Mouse (Mus musculus) ES-E14 (cell line): ENCODE results near the gene Dock9. TPM values are rescaled to one million over a fixed set of nuclear protein-coding genes. Genes with fewer than 3 reads are reported as not detected.

Source experiments
- DNase-seq: peaks from one replicate; pipeline ENCODE4 v3.0.0-alpha.2; 2013; ENCODE audit warnings: low read depth, low spot score
- H3K27ac ChIP-seq: 2 replicates; pipeline ENCODE4 v1.5.1; 2012; ENCODE audit warnings: low read depth, mild to moderate bottlenecking, low read length, moderate library complexity, mixed read lengths; ENCODE audit not compliant: poor library complexity, insufficient read depth, severe bottlenecking
- H3K36me3 ChIP-seq: 2 replicates; pipeline ENCODE4 v1.6.1; 2012; ENCODE audit warnings: mild to moderate bottlenecking, low read length, moderate library complexity, mixed read lengths; ENCODE audit not compliant: control insufficient read depth, poor library complexity, insufficient read depth, severe bottlenecking
- H3K4me1 ChIP-seq, 2 experiments: fragments of 150-350 bp in 1 of 2; sonication (generic) in 1 of 2; 2 replicates each; pipeline ENCODE4 v1.6.1; 2012; ENCODE audit warnings: low read length in 2 of 2, mild to moderate bottlenecking in 1 of 2, mixed read lengths in 1 of 2; ENCODE audit not compliant: control insufficient read depth in 2 of 2, insufficient read depth in 2 of 2, poor library complexity in 1 of 2
- H3K4me3 ChIP-seq, 2 experiments: fragments of 150-350 bp in 1 of 2; sonication (generic) in 1 of 2; 2 replicates each; pipeline ENCODE4 v1.5.1; 2012; ENCODE audit warnings: low read length in 2 of 2, low read depth in 1 of 2, mild to moderate bottlenecking in 1 of 2, mixed read lengths in 1 of 2; ENCODE audit not compliant: insufficient read depth in 1 of 2, poor library complexity in 1 of 2, severe bottlenecking in 1 of 2
- H3K9ac ChIP-seq: 2 replicates; pipeline ENCODE4 v1.6.1; 2012; ENCODE audit warnings: low read depth, mild to moderate bottlenecking, low read length, mixed read lengths; ENCODE audit not compliant: poor library complexity, insufficient read depth, severe bottlenecking
- H3K9me3 ChIP-seq: fragments of 150-350 bp; sonication (generic); 2 replicates; pipeline ENCODE4 v1.6.1; 2012; ENCODE audit warnings: low read depth, mild to moderate bottlenecking, low read length; ENCODE audit not compliant: control insufficient read depth, insufficient read depth
- CHD2 ChIP-seq: IDR thresholded peaks from 2 replicates; pipeline ENCODE4 v1.6.1; 2014; ENCODE audit warnings: mild to moderate bottlenecking, low read depth, low read length, inconsistent platforms
- HCFC1 ChIP-seq: IDR thresholded peaks from 2 replicates; pipeline ENCODE4 v1.6.1; 2012; ENCODE audit warnings: low read length, inconsistent platforms, borderline replicate concordance; ENCODE audit not compliant: insufficient read depth
- MAFK ChIP-seq: IDR thresholded peaks from 2 replicates; pipeline ENCODE4 v1.6.1; 2014; ENCODE audit warnings: mild to moderate bottlenecking, low read depth, low read length, inconsistent platforms; ENCODE audit not compliant: insufficient read depth
- ZC3H11A ChIP-seq: IDR thresholded peaks from 2 replicates; pipeline ENCODE4 v1.6.1; 2012; ENCODE audit warnings: low read depth, mild to moderate bottlenecking, inconsistent platforms, low read length, borderline replicate concordance
- ZNF384 ChIP-seq: IDR thresholded peaks from 2 replicates; pipeline ENCODE4 v1.6.1; 2012; ENCODE audit warnings: low read depth, low read length, inconsistent platforms
- in situ Hi-C, 2 experiments: fragments of 600-800 bp; cut with MboI; formaldehyde crosslinking; loops; one replicate each; pipeline ENCODE4 v1.15.1; 2025; ENCODE audit warnings: low sequenced_read_pairs in 2 of 2, inconsistent platforms in 1 of 2; ENCODE audit not compliant: unreplicated experiment in 2 of 2
- total RNA-seq: library from RNA; depleted of rRNA; stranded (reverse); fragments of 300-350 nt; gene quantifications from 2 replicates; pipeline ENCODE4 v1.2.3, GENCODE M21; 2012

Gene Dock9
- total RNA-seq, 1 experiment: 8.3 TPM

DNA sequence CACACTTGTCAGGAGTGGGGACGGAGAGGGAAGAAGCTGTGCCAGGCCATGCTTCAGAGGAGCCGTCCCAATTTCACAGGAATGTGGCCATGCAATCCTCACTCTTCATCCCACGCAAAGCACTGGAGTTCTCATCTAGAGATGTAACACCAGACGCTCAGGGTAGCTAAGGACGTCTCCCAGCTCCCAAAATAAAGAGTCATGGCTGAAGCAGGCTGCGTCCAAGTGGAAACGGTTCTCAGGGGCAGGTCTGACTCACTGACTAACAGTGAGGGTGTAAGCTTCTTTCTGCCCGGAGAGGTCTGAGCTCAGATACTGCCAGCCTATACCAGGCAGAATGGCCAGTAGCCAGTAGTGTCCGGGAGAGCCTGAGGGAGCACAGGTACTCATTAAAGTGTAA is 201.0 kb downstream of the Dock9 start:
- in situ Hi-C loops: loop anchor here in 1 of 2 experiments (25.0 kb wide), 1 partner anchor 334 kb away; no protein-coding TSS in a partner anchor
- no peak for DNase-seq
- Histone ChIP-seq H3K36me3 (no peaks in the 10 kb centered on the region), H3K4me1 (no peaks in the 10 kb centered on the region; a peak in 1 of 4 replicates), H3K9me3 (no peaks in the 10 kb centered on the region), H3K27ac (no peak overlapping the region), H3K9ac (no peak overlapping the region), H3K4me3 (no peak overlapping the region)
- TF ChIP-seq ZNF384 (no peak), HCFC1 (no peak), ZC3H11A (no peak), MAFK (no peak), CHD2 (no peak)

GRCm38 (mm10) chr14:121594684-121595083 is 203.0 kb downstream of the Dock9 start:
- H3K9ac ChIP-seq: no peak overlapping the region
- no peak overlapping the region for H3K4me3 ChIP-seq
- H3K27ac ChIP-seq: no peak overlapping the region
- no peak for DNase-seq
- no peaks in the 10 kb centered on the region; a peak in 1 of 4 replicates for H3K4me1 ChIP-seq
- TF ChIP-seq CHD2 (no peak), ZNF384 (no peak), MAFK (no peak), ZC3H11A (no peak), HCFC1 (no peak)
- in situ Hi-C loops: loop anchor here in 1 of 2 experiments (25.0 kb wide), 1 partner anchor 332 kb away; no protein-coding TSS in a partner anchor
- H3K9me3 ChIP-seq: no peaks in the 10 kb centered on the region
- no peaks in the 10 kb centered on the region for H3K36me3 ChIP-seq

- Histone ChIP-seq H3K27ac (no peak overlapping the region), H3K36me3 (no peaks in the 10 kb centered on the region), H3K4me3 (no peak overlapping the region), H3K4me1 (no peaks in the 10 kb centered on the region; a peak in 1 of 4 replicates), H3K9me3 (no peaks in the 10 kb centered on the region), H3K9ac (no peak overlapping the region)
- no peak for TF ChIP-seq ZNF384
- DNase-seq: no peak
- in situ Hi-C loops: loop anchor here in 1 of 2 experiments (25.0 kb wide), 1 partner anchor 331 kb away; no protein-coding TSS in a partner anchor
These were observed 204.2 kb downstream of the Dock9 start for GRCm38 (mm10) chr14:121593313-121593929.

- DNase-seq: no peak
- TF ChIP-seq CHD2 (no peak), MAFK (no peak), ZC3H11A (no peak), HCFC1 (no peak), ZNF384 (no peak)
- Histone ChIP-seq H3K27ac (no peak overlapping the region), H3K9ac (no peak overlapping the region), H3K4me1 (no peaks in the 10 kb centered on the region; a peak in 1 of 4 replicates), H3K4me3 (no peak overlapping the region), H3K9me3 (no peaks in the 10 kb centered on the region), H3K36me3 (no peaks in the 10 kb centered on the region)
- in situ Hi-C loops: loop anchor here in 1 of 2 experiments (25.0 kb wide), 1 partner anchor 331 kb away; no protein-coding TSS in a partner anchor
These were observed 204.7 kb downstream of the Dock9 start for GRCm38 (mm10) chr14:121592890-121593289.

- H3K9me3 ChIP-seq: no peaks in the 10 kb centered on the region
- no peaks in the 10 kb centered on the region; a peak in 1 of 4 replicates for H3K4me1 ChIP-seq
- no peak overlapping the region for H3K27ac ChIP-seq
- H3K4me3 ChIP-seq: no peak overlapping the region
- TF ChIP-seq MAFK (no peak), ZNF384 (no peak), ZC3H11A (no peak), CHD2 (no peak), HCFC1 (no peak)
- H3K36me3 ChIP-seq: no peaks in the 10 kb centered on the region
- in situ Hi-C loops: loop anchor here in 1 of 2 experiments (25.0 kb wide), 1 partner anchor 330 kb away; no protein-coding TSS in a partner anchor
- no peak overlapping the region for H3K9ac ChIP-seq
- DNase-seq: no peak
These were observed 205.3 kb downstream of the Dock9 start for GRCm38 (mm10) chr14:121592356-121592755.
